Mouse (Mus musculus) neural tube, embryonic 15.5 days (tissue): Measurements from ENCODE around the gene Igsf8. TPM values are rescaled to one million over a fixed set of nuclear protein-coding genes. Genes with fewer than 3 reads are reported as not detected.

Experiments
- ATAC-seq: fragments of 200-750 bp; cut with Nextera tagmentation; 2 replicates; pipeline ENCODE4 v1.8.0; 2017; ENCODE audit warnings: mild to moderate bottlenecking, moderate TSS enrichment, moderate library complexity; ENCODE audit not compliant: low FRiP score
- H3K27ac ChIP-seq: fragments of 300-500 bp; sonication (generic); replicated peaks from 2 replicates; pipeline ENCODE4 v1.5.1; 2015; ENCODE audit warnings: mild to moderate bottlenecking, inconsistent platforms
- H3K27me3 ChIP-seq: fragments of 300-500 bp; sonication (generic); replicated peaks from 2 replicates; pipeline ENCODE4 v1.6.1; 2015; ENCODE audit warnings: inconsistent platforms
- H3K36me3 ChIP-seq: fragments of 300-500 bp; sonication (generic); 2 replicates; pipeline ENCODE4 v1.6.1; 2015; ENCODE audit warnings: inconsistent platforms
- H3K4me1 ChIP-seq: fragments of 300-500 bp; sonication (generic); 2 replicates; pipeline ENCODE4 v1.6.1; 2015; ENCODE audit warnings: inconsistent platforms
- H3K4me2 ChIP-seq: fragments of 300-500 bp; sonication (generic); 2 replicates; pipeline ENCODE4 v1.6.1; 2015; ENCODE audit warnings: inconsistent platforms, mild to moderate bottlenecking, moderate library complexity
- H3K4me3 ChIP-seq: fragments of 300-500 bp; sonication (generic); replicated peaks from 2 replicates; pipeline ENCODE4 v1.5.1; 2015; ENCODE audit warnings: mild to moderate bottlenecking, inconsistent platforms
- H3K9ac ChIP-seq: fragments of 300-500 bp; sonication (generic); replicated peaks from 2 replicates; pipeline ENCODE4 v1.6.1; 2015; ENCODE audit warnings: mild to moderate bottlenecking, inconsistent platforms
- H3K9me3 ChIP-seq: fragments of 300-500 bp; sonication (generic); replicated peaks from 2 replicates; pipeline ENCODE4 v1.6.1; 2016; ENCODE audit warnings: inconsistent platforms
- WGBS: fragments of 180-500 bp; shearing (Covaris S2); methylation state at CpG from one replicate; pipeline ENCODE4 v1.1.7; 2015; ENCODE audit warnings: mixed read lengths; 5-methylcytosine and 5-hydroxymethylcytosine counted together
- polyA plus RNA-seq: library from polyadenylated mRNA; unstranded; fragments of >200 nt; fragmentation: Nextera tagmentation; extraction: Ambion mirVana; gene quantifications from 2 replicates; pipeline ENCODE4 v1.2.1, GENCODE M21; 2015

The Igsf8 gene
- polyA plus RNA-seq, 1 experiment from 2014 or later: 71.3 TPM

DNA sequence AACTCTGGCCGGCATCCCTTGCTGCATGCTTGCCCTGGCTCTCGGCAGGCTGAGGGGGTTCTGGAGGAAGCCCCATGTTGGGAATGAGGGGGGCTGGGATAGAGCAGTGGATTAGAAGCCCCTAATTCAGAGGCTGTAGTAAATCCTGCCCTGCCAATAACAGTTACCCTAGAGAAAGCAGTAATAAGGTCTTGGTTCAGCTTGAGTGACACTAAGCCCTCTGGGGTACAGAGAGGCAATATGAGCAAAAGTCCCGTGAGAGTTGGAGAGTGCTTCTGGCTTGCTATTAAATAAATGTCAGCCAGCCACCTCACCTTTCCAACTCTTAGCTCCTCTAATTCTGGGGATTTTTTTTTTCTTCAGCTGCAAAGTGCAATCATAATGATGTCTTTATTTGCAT, 93.9 kb downstream of the Igsf8 start:
- Histone ChIP-seq H3K9me3 (no peaks in the 10 kb centered on the region), H3K9ac (no peak overlapping the region), H3K4me3 (no peak overlapping the region), H3K4me1 (peaks cover 33% of the 10 kb centered on the region), H3K27ac (0 out of 2 replicates have a peak overlapping the region, but pooled peaks have one; percentile 28), H3K4me2 (no peak overlapping the region), H3K36me3 (no peaks in the 10 kb centered on the region), H3K27me3 (no peaks in the 10 kb centered on the region)
- WGBS: 43% methylated on average over 3 of the region's 3 CpGs
- ATAC-seq: no peak

DNA sequence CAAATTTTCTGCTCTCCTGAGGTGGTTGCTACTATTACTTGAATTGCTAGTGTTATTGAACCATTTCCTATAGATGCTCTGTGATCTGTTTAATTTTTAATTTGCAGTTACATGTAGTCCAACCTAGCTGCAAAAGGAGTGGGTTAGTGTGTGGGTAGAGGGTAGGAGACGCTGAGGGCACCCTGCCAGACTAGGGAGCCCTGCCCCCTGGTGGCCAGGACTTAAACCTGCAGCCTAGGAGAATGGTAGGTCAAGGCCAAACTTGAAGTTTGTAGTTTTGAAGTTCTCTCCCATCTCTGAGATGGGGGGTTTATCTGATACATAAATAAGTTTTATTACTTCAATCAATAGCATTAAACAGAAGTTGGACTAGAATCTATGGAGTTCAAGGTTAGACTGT, 96.1 kb downstream of the Igsf8 start:
- Histone ChIP-seq H3K9ac (no peak overlapping the region), H3K4me3 (no peak overlapping the region), H3K9me3 (no peaks in the 10 kb centered on the region), H3K27me3 (no peaks in the 10 kb centered on the region), H3K27ac (no peak overlapping the region), H3K4me1 (peaks cover 26% of the 10 kb centered on the region), H3K36me3 (no peaks in the 10 kb centered on the region), H3K4me2 (no peak overlapping the region)
- no peak for ATAC-seq
- 0% methylated on average over 1 of the region's 1 CpGs for WGBS

DNA sequence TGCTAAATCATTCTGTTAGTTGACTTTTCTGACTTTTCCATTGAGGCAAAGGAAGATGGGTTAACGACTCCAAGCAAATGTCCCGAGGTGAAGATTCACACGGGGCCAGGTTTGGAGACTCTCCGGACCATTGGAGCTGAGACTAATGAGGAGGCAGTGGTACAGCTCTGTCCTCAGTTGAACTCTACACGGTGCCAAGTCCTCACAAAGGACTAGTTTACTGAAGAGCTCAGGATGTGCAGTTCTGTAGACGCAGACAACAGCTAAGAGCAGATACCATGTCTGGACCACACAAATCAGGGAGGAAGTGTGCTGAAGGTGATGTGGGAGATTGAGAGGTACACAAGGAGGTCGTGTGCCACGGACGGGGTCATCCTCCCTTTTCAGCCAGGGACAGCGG, 96.9 kb downstream of the Igsf8 start:
- H3K9ac ChIP-seq: no peak overlapping the region
- H3K4me1 ChIP-seq: peaks cover 22% of the 10 kb centered on the region
- WGBS: 77% methylated on average over 10 of the region's 10 CpGs
- ATAC-seq: no peak
- no peaks in the 10 kb centered on the region for H3K36me3 ChIP-seq
- no peaks in the 10 kb centered on the region for H3K27me3 ChIP-seq
- no peak overlapping the region for H3K27ac ChIP-seq
- H3K4me3 ChIP-seq: no peak overlapping the region
- H3K9me3 ChIP-seq: no peaks in the 10 kb centered on the region
- H3K4me2 ChIP-seq: no peak overlapping the region

DNA sequence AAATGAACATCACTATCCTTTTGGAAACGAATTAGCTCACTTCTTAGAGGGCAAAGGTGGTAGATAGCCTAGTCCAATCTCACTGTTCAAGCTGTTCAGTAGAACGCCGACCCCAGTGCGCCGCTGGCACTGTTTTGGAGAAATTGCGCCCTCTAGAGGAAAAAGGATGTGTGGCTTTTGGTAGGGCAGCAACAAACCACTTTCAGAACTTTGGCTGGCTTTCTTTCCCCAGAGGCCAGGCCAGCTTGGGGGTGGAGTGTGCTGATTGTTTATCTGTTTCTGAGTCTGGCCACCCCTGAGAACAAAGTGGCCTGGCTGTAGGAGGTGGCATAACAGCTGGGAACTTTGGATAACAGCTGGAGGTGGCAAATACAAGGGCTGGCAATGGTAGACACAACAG, 103.2 kb downstream of the Igsf8 start:
- Histone ChIP-seq H3K9me3 (no peaks in the 10 kb centered on the region), H3K36me3 (no peaks in the 10 kb centered on the region), H3K27me3 (no peaks in the 10 kb centered on the region), H3K4me1 (0 out of 2 replicates have a peak, but pooled peaks cover 5% of the 10 kb centered on the region), H3K4me3 (no peak overlapping the region), H3K9ac (no peak overlapping the region), H3K27ac (0 out of 2 replicates have a peak overlapping the region, but pooled peaks have one; percentile 29), H3K4me2 (no peak overlapping the region)
- WGBS: 14% methylated on average over 6 of the region's 6 CpGs
- peak; percentile 48 for ATAC-seq

DNA sequence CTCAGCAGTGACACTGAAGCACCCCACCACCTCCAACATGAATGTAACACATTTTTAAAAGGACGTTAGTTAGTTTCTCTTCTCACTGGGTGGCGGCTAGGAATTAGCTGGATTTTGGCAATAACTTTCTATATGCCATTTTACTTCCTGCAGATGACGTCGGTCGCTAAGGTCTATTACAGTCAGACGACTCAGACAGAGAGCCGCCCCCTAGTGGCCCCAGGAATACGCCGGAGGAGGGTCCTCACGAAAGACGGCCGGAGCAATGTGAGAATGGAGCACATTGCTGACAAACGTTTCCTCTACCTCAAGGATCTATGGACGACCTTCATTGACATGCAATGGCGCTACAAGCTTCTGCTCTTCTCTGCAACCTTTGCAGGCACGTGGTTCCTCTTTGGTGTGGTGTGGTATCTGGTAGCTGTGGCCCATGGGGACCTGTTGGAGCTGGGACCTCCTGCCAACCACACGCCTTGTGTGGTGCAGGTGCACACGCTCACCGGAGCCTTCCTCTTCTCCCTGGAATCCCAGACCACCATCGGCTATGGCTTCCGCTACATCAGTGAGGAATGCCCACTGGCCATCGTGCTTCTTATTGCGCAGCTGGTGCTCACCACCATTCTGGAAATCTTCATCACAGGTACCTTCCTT, 107.5 kb downstream of the Igsf8 start:
- Histone ChIP-seq H3K4me3 (peak overlapping the region; percentile 11; the same call in 1 of the 2 replicates), H3K4me1 (0 out of 2 replicates have a peak, but pooled peaks cover 5% of the 10 kb centered on the region), H3K27ac (no peak overlapping the region), H3K9ac (no peak overlapping the region), H3K9me3 (no peaks in the 10 kb centered on the region), H3K27me3 (no peaks in the 10 kb centered on the region), H3K4me2 (peak overlapping the region; percentile 43), H3K36me3 (no peaks in the 10 kb centered on the region)
- WGBS: 30% methylated on average over 23 of the region's 23 CpGs
- ATAC-seq: 0 out of 2 replicates have a peak, but pooled peaks have one; percentile 53

Other genes with a start within 250 kb of the Igsf8 start
- gene Vangl2, start 233.2 kb upstream of the Igsf8 start, polyA plus RNA-seq: 37.3 and 40.1 TPM in 2 replicates
- gene Nhlh1, start 204.1 kb upstream of the Igsf8 start, polyA plus RNA-seq: 2.2 and 2.6 TPM in 2 replicates
- 174 and 182 TPM in 2 replicates for gene Copa, start 179.1 kb upstream of the Igsf8 start, polyA plus RNA-seq
- gene Ncstn, start 178.8 kb upstream of the Igsf8 start, polyA plus RNA-seq: 100 and 109 TPM in 2 replicates
- gene Pex19, start 134.9 kb upstream of the Igsf8 start, polyA plus RNA-seq: 154 and 162 TPM in 2 replicates
- gene Dcaf8, start 113.6 kb upstream of the Igsf8 start, polyA plus RNA-seq: 84.5 and 93.4 TPM in 2 replicates
- 378 and 415 TPM in 2 replicates for gene Pea15a, start 54.8 kb upstream of the Igsf8 start, polyA plus RNA-seq
- 3.8 and 4.0 TPM in 2 replicates for gene Casq1, start 41.8 kb upstream of the Igsf8 start, polyA plus RNA-seq
- gene Atp1a4, start 3.2 kb upstream of the Igsf8 start, polyA plus RNA-seq: 0.05 TPM in 1 of 2 replicates, not detected in the other
- 57.9 and 63.1 TPM in 2 replicates for gene Atp1a2, start 36.4 kb downstream of the Igsf8 start, polyA plus RNA-seq
- gene Kcnj9, start 67.7 kb downstream of the Igsf8 start, polyA plus RNA-seq: 2.5 and 3.2 TPM in 2 replicates
- gene Kcnj10, start 79.6 kb downstream of the Igsf8 start, polyA plus RNA-seq: 2.3 and 2.5 TPM in 2 replicates
- gene Pigm, start 114.9 kb downstream of the Igsf8 start, polyA plus RNA-seq: 3.7 and 3.8 TPM in 2 replicates
- gene Slamf9, start 213.7 kb downstream of the Igsf8 start, polyA plus RNA-seq: 0.36 and 0.38 TPM in 2 replicates
- gene Igsf9, start 220.1 kb downstream of the Igsf8 start, polyA plus RNA-seq: 38.9 TPM in 2 replicates
- 140 and 198 TPM in 2 replicates for gene Tagln2, start 238.4 kb downstream of the Igsf8 start, polyA plus RNA-seq